Mouse (Mus musculus) cortical plate, adult 2 months (tissue): Measurements from ENCODE around the gene Plxnc1. TPM values are rescaled to one million over a fixed set of nuclear protein-coding genes. Genes with fewer than 3 reads are reported as not detected.

ENCODE experiments used
- H3K27ac ChIP-seq: fragments of 200-500 bp; 2 replicates; pipeline ENCODE4 v1.5.1; 2012; ENCODE audit warnings: low read length, control low read depth, inconsistent platforms; ENCODE audit not compliant: insufficient read depth
- H3K4me1 ChIP-seq: fragments of 200-500 bp; 2 replicates; pipeline ENCODE4 v1.6.1; 2011; ENCODE audit warnings: low read length; ENCODE audit not compliant: control insufficient read depth, insufficient read depth
- H3K4me3 ChIP-seq: fragments of 200-500 bp; 2 replicates; pipeline ENCODE4 v1.5.1; 2011; ENCODE audit warnings: mild to moderate bottlenecking, low read length, control low read depth; ENCODE audit not compliant: insufficient read depth
- CTCF ChIP-seq: fragments of 200-500 bp; IDR thresholded peaks from 2 replicates; pipeline ENCODE4 v1.5.1; 2011; ENCODE audit warnings: mild to moderate bottlenecking, control low read depth, low read length; ENCODE audit not compliant: insufficient read depth; ENCODE audit errors: extremely low read depth
- POLR2A ChIP-seq: fragments of 200-500 bp; IDR thresholded peaks from 2 replicates; pipeline ENCODE4 v1.6.1; 2011; ENCODE audit warnings: mild to moderate bottlenecking, low read length, control low read depth; ENCODE audit not compliant: insufficient read depth; ENCODE audit errors: extremely low read depth
- polyA plus RNA-seq: library from polyadenylated mRNA; depleted of rRNA; stranded (reverse); fragments of >200 nt; gene quantifications from 2 replicates; pipeline ENCODE4 v1.2.3, GENCODE M21; 2012

Gene Plxnc1
- polyA plus RNA-seq, 1 experiment: 14.0 TPM

- TF ChIP-seq POLR2A: no peak
- TF ChIP-seq CTCF: no peak
Measured at GRCm38 (mm10) chr10:94896311-94896710, 48.3 kb downstream of the Plxnc1 start.

DNA sequence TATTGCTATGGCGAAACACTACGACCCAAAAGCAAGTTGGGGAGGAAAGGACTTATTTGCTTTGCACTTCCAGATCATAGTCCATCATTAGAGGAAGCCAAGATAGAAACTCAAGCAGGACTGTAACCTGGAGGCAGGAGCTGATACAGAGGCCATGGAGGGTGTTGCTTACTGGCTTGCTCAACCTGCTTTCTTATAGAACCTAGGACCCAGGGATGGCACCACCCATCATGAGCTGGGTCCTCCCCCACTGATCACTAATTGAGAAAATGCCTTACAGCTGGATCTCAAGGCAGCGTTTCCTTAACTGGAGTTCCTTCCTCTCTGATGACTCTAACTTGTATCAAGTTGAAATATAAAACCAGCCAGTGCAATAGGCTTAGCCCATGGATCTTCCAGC, 48.8 kb downstream of the Plxnc1 start:
- TF ChIP-seq POLR2A (no peak), CTCF (no peak)
- no peaks in the 10 kb centered on the region for H3K4me1 ChIP-seq
- no peak overlapping the region for H3K4me3 ChIP-seq
- no peak overlapping the region for H3K27ac ChIP-seq

More at GRCm38 (mm10) chr10:94896311-94896710, 48.3 kb downstream of the Plxnc1 start:
- Histone ChIP-seq H3K27ac (no peak overlapping the region), H3K4me3 (no peak overlapping the region), H3K4me1 (peaks cover 4% of the 10 kb centered on the region; the same call in 1 of the 2 replicates)

DNA sequence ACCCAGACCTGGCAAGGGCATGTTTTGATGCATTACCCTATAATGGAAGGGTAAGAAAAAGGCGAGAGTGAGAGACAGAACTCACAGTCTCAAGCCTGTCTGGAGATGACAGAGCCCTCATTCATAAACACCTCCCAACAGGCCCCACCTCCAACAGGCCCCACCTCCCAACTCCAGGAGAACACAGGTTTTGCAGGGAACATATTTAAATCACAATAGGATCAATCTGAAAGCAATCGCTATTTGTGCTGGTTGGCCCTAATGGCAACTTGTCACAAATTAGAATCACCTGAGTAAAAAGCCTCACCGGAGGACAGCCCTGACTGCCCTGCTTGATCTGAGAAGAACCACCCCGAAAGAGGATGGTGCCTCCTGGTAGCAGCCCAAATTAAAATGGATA, 54.9 kb downstream of the Plxnc1 start:
- H3K27ac ChIP-seq: no peak overlapping the region
- no peak overlapping the region for H3K4me3 ChIP-seq
- no peak for TF ChIP-seq CTCF
- TF ChIP-seq POLR2A: no peak
- no peaks in the 10 kb centered on the region for H3K4me1 ChIP-seq

GRCm38 (mm10) chr10:94883216-94883615, 61.4 kb downstream of the Plxnc1 start:
- no peak overlapping the region for H3K27ac ChIP-seq
- no peak overlapping the region for H3K4me3 ChIP-seq
- TF ChIP-seq POLR2A (no peak), CTCF (no peak)
- no peaks in the 10 kb centered on the region for H3K4me1 ChIP-seq

DNA sequence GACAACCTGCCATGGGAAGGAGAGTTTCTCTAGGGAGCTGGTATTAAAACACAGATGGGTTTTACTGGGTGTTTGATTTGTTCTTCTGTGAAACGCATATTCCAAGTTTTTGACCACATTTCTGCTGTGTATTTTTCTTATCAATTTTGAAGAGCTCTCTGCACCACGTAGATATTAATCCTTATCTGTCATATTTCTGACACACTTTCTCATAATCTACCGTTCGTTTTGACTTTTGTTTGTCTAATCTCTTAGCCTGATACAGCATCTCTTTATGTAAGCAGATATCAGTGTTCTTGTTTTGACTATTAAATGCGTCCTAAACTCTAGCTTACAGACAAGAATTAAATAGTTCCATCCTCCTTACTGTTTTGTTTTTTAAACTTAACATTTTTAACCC, 73.1 kb downstream of the Plxnc1 start:
- no peak overlapping the region for H3K4me3 ChIP-seq
- H3K27ac ChIP-seq: no peak overlapping the region
- H3K4me1 ChIP-seq: no peaks in the 10 kb centered on the region
- TF ChIP-seq POLR2A (no peak), CTCF (no peak)

DNA sequence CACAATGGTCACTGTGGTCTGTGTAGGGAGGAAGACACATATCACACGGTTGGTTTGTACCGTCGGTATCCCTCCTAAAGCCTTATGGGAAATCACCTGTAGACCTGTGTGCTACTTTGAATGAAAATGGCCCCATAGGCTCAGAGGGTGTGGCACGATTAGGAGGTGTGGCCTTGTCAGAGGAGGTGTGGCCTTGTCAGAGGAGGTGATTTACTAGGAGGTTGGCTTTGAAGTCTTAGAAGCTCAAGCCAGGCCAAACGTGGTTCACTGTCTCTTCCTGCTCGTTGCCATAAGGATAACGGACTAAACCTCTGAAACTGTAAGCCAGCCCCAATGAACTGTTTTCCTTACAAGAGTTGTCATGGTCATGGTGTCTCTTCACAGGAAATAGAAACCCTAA, 73.5 kb downstream of the Plxnc1 start:
- TF ChIP-seq POLR2A: no peak
- no peak for TF ChIP-seq CTCF
- Histone ChIP-seq H3K4me1 (no peaks in the 10 kb centered on the region), H3K27ac (no peak overlapping the region), H3K4me3 (no peak overlapping the region)

DNA sequence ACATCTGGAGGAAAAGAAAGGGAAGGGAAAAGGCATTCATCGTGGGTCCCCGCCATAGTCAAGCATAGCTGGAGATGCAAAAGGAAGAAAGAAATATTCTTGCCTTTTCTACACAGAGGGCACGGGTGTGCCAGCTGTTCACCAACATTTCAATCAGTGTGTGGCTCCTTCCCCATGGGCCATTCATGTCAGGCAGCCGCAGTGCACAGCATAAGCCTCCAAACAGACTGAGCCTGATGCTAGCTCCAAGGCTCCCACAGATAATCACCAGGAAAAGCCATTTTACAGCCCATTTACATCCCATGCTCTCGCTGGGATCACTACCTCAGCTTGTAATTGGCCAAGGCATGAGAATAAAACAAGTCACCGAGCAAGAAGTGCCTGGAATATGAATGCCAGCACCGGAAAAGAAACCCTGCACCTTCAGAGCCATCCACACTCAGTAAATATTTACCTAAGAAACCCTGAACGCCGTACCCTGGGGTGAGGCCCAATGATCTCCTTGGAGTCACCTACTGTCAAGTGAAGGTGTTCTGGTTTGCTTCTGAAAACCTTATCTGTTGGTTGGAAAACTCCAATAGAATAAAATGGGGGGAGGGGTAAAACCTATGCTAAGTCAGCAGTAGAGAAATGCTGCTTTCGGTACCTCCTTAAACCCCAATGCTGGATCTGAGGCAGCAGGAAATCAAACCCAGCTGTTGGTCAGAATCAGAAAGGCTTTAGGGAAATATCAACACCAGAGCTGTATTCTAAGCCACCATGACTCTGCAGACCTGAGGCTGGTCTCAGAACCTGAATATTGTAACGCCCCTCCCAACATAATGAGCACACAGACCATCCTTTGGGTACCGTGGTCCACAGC, 77.4 kb downstream of the Plxnc1 start:
- no peak for TF ChIP-seq POLR2A
- no peak for TF ChIP-seq CTCF
- H3K27ac ChIP-seq: no peak overlapping the region
- no peak overlapping the region for H3K4me3 ChIP-seq
- H3K4me1 ChIP-seq: no peaks in the 10 kb centered on the region

DNA sequence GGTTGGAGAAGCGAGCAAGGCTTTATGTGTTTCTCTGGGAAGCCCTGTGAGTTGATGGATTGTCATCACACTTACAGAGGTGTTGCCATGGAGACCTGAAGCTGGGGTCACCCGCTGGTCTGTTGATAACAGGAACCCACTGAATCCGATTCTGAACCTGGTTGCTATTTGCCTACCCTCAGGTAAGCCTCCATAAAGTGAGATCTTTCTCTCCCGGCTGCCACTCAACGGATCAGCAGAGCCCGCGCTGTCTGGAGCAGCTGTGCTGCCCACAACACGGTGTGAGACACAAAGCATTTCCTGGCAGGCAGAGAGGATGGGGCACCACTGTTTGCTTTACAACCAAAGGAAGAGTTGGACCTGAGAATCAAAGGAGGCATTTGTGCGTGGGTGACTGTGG, 79.4 kb downstream of the Plxnc1 start:
- Histone ChIP-seq H3K4me1 (no peaks in the 10 kb centered on the region), H3K27ac (no peak overlapping the region)
- TF ChIP-seq POLR2A: no peak
- no peak for TF ChIP-seq CTCF

GRCm38 (mm10) chr10:94864199-94864928, 80.3 kb downstream of the Plxnc1 start:
- no peak overlapping the region for H3K4me3 ChIP-seq
- TF ChIP-seq CTCF (no peak), POLR2A (no peak)

More for the DNA sequence above, 79.4 kb downstream of the Plxnc1 start:
- H3K4me3 ChIP-seq: no peak overlapping the region

DNA sequence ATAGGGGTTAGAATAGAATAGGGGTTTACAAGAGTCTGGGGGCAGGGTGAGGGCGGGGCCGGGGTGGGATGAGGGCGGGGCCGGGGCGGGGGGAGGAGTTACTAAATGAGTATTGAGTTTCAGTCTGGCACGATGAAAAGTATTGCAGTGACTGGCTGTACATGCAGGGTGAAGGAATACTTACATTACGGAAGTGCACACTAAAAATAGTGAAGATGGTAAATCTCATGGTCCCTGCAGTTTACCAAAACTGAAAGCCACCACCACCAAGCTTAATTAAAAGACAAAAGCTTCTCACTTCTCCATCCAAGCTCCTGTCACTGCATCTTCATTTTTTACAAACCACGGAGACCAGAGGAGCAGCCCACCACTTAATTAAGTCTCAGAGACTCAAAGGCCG, 81.4 kb downstream of the Plxnc1 start:
- TF ChIP-seq CTCF: no peak
- no peak for TF ChIP-seq POLR2A
- Histone ChIP-seq H3K4me1 (no peaks in the 10 kb centered on the region), H3K4me3 (no peak overlapping the region), H3K27ac (no peak overlapping the region)

More at GRCm38 (mm10) chr10:94864199-94864928, 80.3 kb downstream of the Plxnc1 start:
- no peaks in the 10 kb centered on the region for H3K4me1 ChIP-seq
- H3K27ac ChIP-seq: no peak overlapping the region

DNA sequence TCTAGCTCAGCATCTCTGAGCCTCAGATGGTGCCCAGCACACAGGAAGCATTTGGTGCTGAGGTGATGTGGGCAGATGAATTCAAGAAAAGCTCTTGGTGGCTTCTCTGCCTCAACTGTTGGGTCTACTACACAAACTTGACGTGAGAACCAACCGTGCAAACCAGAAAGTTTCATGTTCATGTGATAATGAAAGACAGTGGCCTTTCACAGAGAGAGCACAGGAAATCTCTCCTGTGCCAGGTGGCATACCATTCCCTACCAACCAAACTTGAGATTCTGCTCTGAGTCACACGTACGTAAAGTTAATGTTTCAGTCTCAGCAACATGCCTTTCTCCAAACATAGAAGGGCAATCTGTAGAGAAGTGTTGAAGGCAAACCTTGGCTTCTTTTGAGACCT, 83.8 kb downstream of the Plxnc1 start:
- Histone ChIP-seq H3K4me3 (no peak overlapping the region), H3K27ac (no peak overlapping the region), H3K4me1 (no peaks in the 10 kb centered on the region)
- no peak for TF ChIP-seq POLR2A
